Mouse (Mus musculus) small intestine, adult 2 months (tissue): ENCODE data around the gene Gmeb2.

ENCODE experiments used
- CTCF ChIP-seq: fragments of 200-500 bp; IDR thresholded peaks from 2 replicates; pipeline ENCODE4 v1.5.1; 2012; ENCODE audit warnings: low read depth, mild to moderate bottlenecking, control low read depth, inconsistent platforms, low read length, moderate library complexity, mixed read lengths; ENCODE audit not compliant: insufficient replicate concordance, insufficient read length; ENCODE audit errors: extremely low read depth
- POLR2A ChIP-seq: fragments of 200-500 bp; IDR thresholded peaks from 2 replicates; pipeline ENCODE4 v1.6.1; 2012; ENCODE audit warnings: low read depth, mild to moderate bottlenecking, control low read depth, inconsistent platforms, low read length, moderate library complexity

- TF ChIP-seq CTCF: no peak
- no peak for TF ChIP-seq POLR2A
These were observed 34.3 kb upstream of the Gmeb2 start for GRCm38 (mm10) chr2:181322136-181322535.
